Mouse (Mus musculus) granulocyte monocyte progenitor cell, adult 5-6 weeks (primary cell): ENCODE data around the gene Zfhx3. TPM values are rescaled to one million over a fixed set of nuclear protein-coding genes. Genes with fewer than 3 reads are reported as not detected.
A peak's percentile ranks its signal among the peaks of the same experiment; 100 is the strongest.

Experiments used
- ATAC-seq: replicated peaks from 2 replicates; pipeline ENCODE4 v1.8.0; 2016; ENCODE audit warnings: mild to moderate bottlenecking, moderate TSS enrichment, inconsistent platforms; ENCODE audit not compliant: poor library complexity, severe bottlenecking
- total RNA-seq, 2 experiments: library from RNA; stranded (forward) in 1 of 2; stranded (reverse) in 1 of 2; fragments of 200-712, 200-1000 nt in 1 of 2; fragments of >200 nt in 1 of 2; fragmentation: Nextera tagmentation in 1 of 2; gene quantifications; 2 replicates each; pipeline ENCODE4 v1.2.3; 2014 to 2017

The Zfhx3 gene
- total RNA-seq, 2 experiments from 2014 or later: 0.31 to 0.41 TPM

GRCm38 (mm10) chr8:108994187-108994586 is 1051.7 kb downstream of the Zfhx3 start:
- no peak for ATAC-seq

GRCm38 (mm10) chr8:108994880-108995279 is 1052.4 kb downstream of the Zfhx3 start:
- no peak for ATAC-seq

GRCm38 (mm10) chr8:108997334-108997733 is 1054.9 kb downstream of the Zfhx3 start:
- no peak for ATAC-seq

GRCm38 (mm10) chr8:108999297-109000249 is 1057.1 kb downstream of the Zfhx3 start:
- no peak for ATAC-seq

- ATAC-seq: no peak
These were observed 1058.6 kb downstream of the Zfhx3 start for GRCm38 (mm10) chr8:109001031-109001430.

GRCm38 (mm10) chr8:109001923-109002322 is 1059.5 kb downstream of the Zfhx3 start:
- ATAC-seq: peak; percentile 35

- no peak for ATAC-seq
These were observed 1064.5 kb downstream of the Zfhx3 start for GRCm38 (mm10) chr8:109006986-109007385.
